Mouse (Mus musculus) c-Kit-negative CD71-positive TER-119-positive erythroid progenitor cells, embryonic 14.5 days (primary cell): ENCODE data around the gene Slc38a9.

ENCODE experiments used
- DNase-seq: peaks from one replicate; pipeline ENCODE4 v3.0.0-alpha.2; 2013; ENCODE audit warnings: low read depth, low spot score

Gene Slc38a9

GRCm38 (mm10) chr13:112660574-112661381, at the start of gene Slc38a9:
Gene Slc38a9 (plus strand): TSS chr13:112660751.
- DNase-seq = peak; percentile 85

DNA sequence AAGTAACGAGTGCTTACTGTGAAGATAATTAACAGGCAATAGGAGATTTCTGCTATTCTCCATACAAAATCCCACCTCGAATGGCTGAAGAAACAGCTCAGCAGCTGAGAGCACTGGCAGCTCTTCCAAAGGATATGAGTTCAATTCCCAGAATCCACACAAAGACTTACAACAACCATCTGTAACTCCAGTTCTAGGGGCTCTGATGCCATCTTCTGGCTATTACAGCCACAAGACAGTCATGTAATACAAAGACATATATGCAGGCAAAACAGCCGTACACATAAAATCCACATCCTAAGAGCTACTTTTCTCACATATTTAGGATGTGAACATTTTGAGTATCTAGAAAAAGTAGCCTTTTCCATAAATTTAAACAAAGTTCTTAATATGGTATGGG, 39.0 kb upstream of the Slc38a9 start:
- no peak for DNase-seq

DNA sequence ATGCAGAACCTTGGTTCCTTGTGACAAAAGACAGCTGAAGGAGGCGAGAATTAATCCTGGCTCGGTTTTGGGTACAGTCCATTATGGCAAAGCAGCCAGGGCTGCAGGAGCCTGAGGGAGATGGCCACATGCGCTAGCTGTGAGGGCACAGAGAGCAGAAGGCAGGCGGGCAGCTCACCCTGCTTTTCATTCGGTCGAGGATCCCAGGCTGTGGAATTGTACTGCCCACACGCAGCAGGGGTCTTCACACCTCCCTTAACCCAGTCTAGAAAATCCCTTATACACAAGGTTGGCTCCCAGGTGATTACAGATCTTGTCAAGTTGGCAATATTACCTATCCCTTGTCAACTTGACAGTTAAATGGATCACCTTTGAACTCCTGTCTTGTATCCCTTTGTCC, 36.9 kb upstream of the Slc38a9 start:
- no peak for DNase-seq

DNA sequence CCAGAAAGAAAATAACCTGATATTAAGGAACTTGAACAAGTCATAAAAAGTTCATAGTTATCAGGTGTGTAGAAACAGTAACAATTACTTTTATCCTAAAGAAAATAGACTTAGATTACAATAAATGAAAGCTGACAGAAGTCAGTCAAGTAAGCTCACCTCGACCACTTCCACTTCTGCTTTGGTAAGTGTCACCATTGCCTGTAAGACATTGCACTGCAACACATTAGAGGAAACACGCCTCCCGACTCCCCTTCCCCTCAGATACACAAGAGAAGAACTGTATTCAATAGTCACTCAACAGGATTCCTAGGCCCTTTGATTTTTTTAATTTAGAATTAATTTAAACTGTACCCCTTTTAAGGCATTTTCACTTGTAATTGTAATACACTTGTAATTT, 35.9 kb upstream of the Slc38a9 start:
- no peak for DNase-seq

DNA sequence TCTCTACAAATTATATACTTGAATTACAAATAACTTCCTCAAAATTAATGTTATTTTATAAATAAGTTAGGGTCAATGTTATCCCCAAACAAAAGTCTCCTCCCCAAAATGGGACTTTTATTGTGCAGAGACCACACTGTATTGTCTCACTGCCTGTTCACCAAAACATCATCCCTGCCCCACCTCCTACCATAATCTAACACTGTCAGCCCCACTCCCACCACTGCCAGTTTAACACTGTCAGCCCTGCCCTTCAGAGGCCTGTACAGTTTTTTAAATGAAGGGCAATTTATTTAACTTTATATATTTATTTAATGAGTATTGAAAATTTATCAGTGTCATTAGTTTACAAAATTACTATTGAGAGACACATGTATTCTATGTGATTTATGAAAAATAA, 35.0 kb upstream of the Slc38a9 start:
- no peak for DNase-seq

DNA sequence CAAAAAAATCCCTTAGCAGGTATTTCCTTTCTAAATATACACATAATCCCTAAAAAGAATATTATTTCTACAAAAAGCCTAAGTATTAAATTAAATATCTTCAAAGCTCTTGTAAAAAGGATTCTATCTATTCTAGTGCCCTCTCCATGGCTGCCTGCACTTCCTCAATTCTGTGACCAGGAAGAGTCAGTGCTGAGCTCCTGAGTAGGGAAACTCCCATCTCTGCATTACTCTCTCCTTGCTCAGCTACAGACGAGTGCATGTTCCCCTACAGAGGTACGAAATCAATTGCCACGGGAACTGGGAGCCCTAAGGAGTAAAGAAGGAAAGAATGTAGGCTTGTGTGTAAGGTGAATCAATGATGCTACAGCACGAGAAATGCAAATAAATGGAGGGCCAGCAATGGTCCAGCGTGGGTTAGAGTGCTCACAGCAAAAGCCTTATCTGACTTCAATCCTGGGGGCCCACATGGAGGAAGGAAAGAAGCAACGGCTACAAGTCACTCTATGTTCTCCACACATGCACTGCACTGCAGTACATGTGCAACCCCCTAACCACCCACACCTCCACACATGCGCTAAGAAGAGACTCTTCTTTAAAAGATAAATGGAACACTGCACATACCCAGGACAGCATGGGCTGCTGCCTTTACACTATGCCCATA, 25.2 kb upstream of the Slc38a9 start:
- no peak for DNase-seq

DNA sequence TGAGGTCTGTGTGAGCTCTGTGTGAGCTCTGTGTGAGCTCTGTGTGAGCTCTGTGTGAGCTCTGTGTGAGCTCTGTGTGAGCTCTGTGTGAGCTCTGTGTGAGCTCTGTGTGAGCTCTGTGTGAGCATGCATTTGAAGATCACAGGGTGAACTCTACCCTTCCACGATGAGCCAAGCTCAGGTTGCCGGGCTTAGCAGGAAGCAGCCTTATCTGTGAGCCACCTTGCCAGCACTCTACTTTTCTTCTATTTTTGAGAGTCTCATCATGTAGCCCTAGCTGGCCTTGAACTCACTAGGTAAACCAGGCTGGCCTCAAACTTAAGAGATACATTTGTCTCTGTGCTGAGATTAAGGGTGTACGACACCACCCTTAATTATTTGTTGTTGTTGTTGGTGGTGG, 24.1 kb upstream of the Slc38a9 start:
- DNase-seq = no peak

DNA sequence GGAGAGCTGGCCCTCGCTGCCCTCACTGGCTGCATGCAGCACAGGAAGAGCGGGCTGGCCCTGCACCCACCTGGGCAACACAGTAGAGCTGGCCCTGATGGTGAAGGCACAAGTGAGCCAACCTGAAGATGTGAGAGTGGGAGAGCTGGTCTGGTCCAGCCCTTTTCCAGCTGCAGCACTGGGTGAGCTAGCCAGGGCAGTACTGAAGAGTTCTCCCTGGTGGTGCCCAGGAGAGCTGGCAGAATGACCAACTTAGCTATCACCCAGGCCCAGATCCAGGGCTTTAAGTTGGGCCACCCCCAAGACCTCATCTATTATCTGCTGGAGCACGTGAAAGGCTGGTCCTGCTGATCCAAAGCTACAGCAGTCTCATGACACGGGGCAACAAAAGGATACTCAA, 21.4 kb upstream of the Slc38a9 start:
- DNase-seq = no peak

- no peak for DNase-seq
These were observed 17.7 kb upstream of the Slc38a9 start for GRCm38 (mm10) chr13:112642897-112643296.

- no peak for DNase-seq
These were observed 15.6 kb upstream of the Slc38a9 start for GRCm38 (mm10) chr13:112644996-112645395.

DNA sequence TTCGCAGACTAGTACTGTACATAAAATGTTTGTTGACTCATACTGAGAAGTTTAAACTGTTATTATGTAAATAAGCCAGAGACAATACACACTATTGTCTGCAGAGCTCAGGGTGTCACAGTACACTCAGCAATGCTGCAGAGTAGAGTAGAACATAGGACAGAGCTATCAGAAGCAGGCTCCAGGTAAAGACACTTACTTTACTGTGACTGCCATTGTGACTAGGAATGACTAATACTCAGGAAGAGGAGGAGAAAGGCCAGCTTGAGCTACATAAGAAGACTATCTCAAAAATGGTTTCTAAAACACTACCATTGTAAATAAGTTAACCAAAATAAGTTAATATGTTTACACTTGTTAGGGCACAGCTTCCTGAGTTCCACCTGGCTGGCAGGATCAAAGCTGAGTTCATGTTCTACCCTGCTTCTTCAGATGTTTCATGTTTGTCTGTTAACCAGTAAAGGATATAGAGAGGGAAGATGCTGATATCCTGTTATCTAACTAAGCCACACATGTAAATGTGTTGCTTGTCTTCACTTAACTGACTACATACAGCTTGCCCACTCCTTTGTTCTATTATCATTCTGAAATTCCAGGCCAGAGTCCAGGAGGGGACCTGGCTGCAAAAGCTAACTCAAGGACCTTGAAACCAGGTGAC, 14.9 kb upstream of the Slc38a9 start:
- DNase-seq = no peak

DNA sequence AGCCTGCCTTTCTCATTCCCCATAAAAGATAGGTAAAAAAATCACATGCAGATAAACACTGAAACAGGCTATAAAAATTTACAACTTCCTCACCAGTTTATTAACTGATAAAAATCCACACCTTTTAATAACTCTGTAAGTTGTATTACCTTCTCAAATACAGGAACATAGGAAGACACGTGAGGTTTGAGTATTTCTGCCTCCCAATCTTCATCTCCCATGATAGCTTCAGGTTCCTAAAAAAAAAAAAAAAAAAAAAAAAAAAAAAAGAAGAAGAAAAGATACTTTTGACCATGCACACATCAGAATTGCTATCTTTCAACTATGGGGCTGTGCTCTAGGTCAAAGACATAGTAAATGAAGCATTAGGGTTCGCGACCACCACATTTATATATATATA, 9.4 kb upstream of the Slc38a9 start:
- no peak for DNase-seq

GRCm38 (mm10) chr13:112652205-112652604, 8.3 kb upstream of the Slc38a9 start, which contains the start of gene Ddx4:
Gene Ddx4 (minus strand): TSS chr13:112652475.
- DNase-seq = no peak

GRCm38 (mm10) chr13:112659986-112660573, 471 bp upstream of the Slc38a9 start:
- no peak for DNase-seq

DNA sequence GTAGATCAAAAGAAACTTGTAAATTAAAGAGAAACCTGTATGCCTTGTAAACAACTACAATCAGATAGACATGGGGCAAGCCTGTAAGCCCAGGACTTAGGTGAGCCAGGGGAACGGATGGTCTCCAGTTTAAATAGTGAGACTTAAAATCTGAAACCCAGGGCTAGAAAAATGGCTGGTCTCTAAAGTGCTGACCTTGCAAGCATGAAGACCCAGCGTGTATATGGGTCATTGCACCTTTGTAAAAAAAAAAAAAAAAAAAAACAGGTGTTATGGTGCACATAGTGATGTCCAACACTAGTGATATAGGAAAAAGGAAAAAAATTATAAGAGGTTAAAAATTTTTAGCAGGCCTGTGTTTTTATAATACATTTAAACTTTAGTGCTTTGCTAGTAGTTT, 1.1 kb downstream of the Slc38a9 start:
- no peak for DNase-seq

DNA sequence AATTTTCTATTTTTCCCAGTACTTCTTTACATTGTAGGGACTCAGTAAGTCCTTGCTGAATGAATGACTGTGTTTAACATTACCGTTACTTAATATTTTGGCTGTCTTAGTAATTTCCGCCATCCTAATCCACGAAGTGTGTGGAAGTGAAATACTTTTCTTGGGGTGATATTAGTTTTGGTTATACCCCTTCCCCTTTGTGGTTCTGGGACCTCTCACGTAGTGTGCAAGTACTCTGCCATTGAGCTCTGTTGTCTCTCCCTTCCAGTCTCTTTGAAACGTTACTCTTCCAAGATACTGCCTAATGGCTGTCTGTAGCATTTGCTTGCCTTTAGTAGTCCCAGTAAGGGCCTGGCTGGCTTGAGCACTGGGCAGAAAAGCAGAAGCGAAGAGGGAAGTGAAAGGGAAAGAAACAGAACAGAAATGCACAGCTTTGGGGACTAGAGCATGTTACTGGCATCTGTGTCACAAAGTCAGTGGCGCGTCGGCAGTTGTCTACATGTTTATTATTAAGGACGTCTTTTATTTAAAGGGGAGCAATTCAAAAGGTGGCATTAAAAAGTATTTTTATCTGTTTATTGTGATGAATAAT, 6.0 kb downstream of the Slc38a9 start:
- no peak for DNase-seq

DNA sequence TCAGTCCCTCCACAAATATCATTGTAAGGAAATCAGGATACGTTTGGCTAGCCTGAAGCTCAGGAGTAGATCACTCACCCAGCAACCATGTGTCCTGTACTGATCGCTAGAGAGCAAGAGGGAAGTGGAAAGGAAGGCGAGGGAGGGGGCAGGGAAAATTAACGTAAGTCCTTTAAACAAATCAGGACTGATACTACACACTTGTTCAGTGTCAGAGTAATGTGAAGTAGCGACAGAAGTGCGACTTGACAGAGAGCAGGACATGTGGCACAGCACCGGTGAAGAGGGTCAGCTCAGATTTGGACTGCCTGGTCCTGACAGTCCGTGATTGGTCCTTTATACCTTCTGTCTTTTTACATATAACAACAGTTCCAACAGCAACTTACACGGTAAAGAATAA, 6.7 kb downstream of the Slc38a9 start:
- no peak for DNase-seq

DNA sequence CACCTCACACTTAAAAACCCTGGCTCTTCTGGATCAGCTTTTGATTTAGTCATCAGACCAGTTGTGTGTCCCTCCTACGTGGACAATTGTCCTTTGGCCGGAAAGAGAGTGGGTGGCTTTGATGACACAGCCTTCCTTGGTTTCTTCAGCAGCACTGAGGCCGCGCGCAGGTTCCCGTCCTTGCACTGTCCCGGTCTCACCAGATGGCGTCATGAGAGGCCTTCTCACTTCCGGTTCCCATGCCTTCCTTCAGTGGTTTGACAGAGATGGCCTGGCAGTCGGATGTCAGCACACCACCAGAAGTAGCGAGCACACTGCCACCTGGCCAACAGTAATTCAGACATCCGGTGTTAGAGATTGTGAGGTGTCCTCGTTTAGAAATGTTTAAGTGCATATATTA, 11.2 kb downstream of the Slc38a9 start:
- no peak for DNase-seq

GRCm38 (mm10) chr13:112672797-112673196, 12.2 kb downstream of the Slc38a9 start:
- DNase-seq = no peak

- peak; percentile 66 for DNase-seq
These were observed 13.4 kb downstream of the Slc38a9 start for GRCm38 (mm10) chr13:112673899-112674447.

GRCm38 (mm10) chr13:112678154-112678553, 17.6 kb downstream of the Slc38a9 start:
- DNase-seq = peak; percentile 36

DNA sequence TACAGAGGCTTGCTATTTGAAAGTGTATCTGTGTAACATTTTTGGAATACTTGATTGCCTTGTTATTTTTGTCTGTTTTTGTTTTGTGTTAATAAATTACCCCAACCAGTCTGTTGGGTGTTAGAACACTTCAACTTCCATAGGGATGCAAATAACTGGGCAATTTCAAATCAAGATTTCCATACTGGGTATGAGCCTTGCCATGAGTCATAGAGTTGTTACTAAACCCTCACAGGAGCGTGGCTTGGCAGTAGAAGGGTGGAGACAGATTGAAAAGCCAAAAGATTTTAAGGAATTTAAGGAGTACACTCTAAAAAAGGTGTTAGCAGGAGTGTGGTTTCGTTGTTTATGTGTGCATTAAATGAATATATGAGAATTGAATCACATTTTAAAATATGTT, 22.8 kb downstream of the Slc38a9 start:
- DNase-seq = no peak
